Mouse (Mus musculus): Measurements from ENCODE around the gene Msi2. TPM values are rescaled to one million over a fixed set of nuclear protein-coding genes. Genes with fewer than 3 reads are reported as not detected.

Msi2 gene
- polyA plus RNA-seq, 1 experiment = 78.5 TPM

- H3K4me3 ChIP-seq (ENCODE audit: insufficient read depth, low read depth, low read length) = no peak overlapping the region
- peaks cover 33% of the 10 kb centered on the region for H3K4me1 ChIP-seq (ENCODE audit: control insufficient read depth, insufficient read depth, low read length)
- 40% methylated on average over 7 of the region's 7 CpGs for WGBS
- TF ChIP-seq CTCF (IDR thresholded peaks at IDR 0.05; ENCODE audit: insufficient read depth, low read depth, low read length) (no peak), POLR2A (IDR thresholded peaks at IDR 0.05; ENCODE audit: insufficient read depth, low read depth, low read length) (no peak)
- H3K27ac ChIP-seq (ENCODE audit: insufficient read depth, low read depth, low read length) = peak overlapping the region; percentile 39
Measured at GRCm38 (mm10) chr11:88582781-88583180, 135.5 kb downstream of the Msi2 start.

- H3K4me1 ChIP-seq (ENCODE audit: control insufficient read depth, insufficient read depth, low read length) = peaks cover 34% of the 10 kb centered on the region
- no peak for TF ChIP-seq CTCF (IDR thresholded peaks at IDR 0.05; ENCODE audit: insufficient read depth, low read depth, low read length)
- no peak for TF ChIP-seq POLR2A (IDR thresholded peaks at IDR 0.05; ENCODE audit: insufficient read depth, low read depth, low read length)
- H3K4me3 ChIP-seq (ENCODE audit: insufficient read depth, low read depth, low read length) = no peak overlapping the region
- WGBS = 37% methylated on average over 13 of the region's 13 CpGs
- peak overlapping the region; percentile 39 for H3K27ac ChIP-seq (ENCODE audit: insufficient read depth, low read depth, low read length)
Measured at GRCm38 (mm10) chr11:88582021-88582707, 136.1 kb downstream of the Msi2 start.

- Histone ChIP-seq H3K4me3 (ENCODE audit: insufficient read depth, low read depth, low read length) (no peak overlapping the region), H3K4me1 (ENCODE audit: control insufficient read depth, insufficient read depth, low read length) (peaks cover 41% of the 10 kb centered on the region), H3K27ac (ENCODE audit: insufficient read depth, low read depth, low read length) (no peak overlapping the region)
- TF ChIP-seq CTCF (IDR thresholded peaks at IDR 0.05; ENCODE audit: insufficient read depth, low read depth, low read length) (no peak), POLR2A (IDR thresholded peaks at IDR 0.05; ENCODE audit: insufficient read depth, low read depth, low read length) (no peak)
- 80% methylated on average over 7 of the region's 7 CpGs for WGBS
Measured at GRCm38 (mm10) chr11:88581375-88581774, 136.9 kb downstream of the Msi2 start.

- Histone ChIP-seq H3K4me3 (ENCODE audit: insufficient read depth, low read depth, low read length) (no peak overlapping the region), H3K4me1 (ENCODE audit: control insufficient read depth, insufficient read depth, low read length) (peaks cover 36% of the 10 kb centered on the region), H3K27ac (ENCODE audit: insufficient read depth, low read depth, low read length) (no peak overlapping the region)
- WGBS = 88% methylated on average over 2 of the region's 2 CpGs
- TF ChIP-seq CTCF (IDR thresholded peaks at IDR 0.05; ENCODE audit: insufficient read depth, low read depth, low read length) = no peak
- TF ChIP-seq POLR2A (IDR thresholded peaks at IDR 0.05; ENCODE audit: insufficient read depth, low read depth, low read length) = no peak
Measured at GRCm38 (mm10) chr11:88578700-88579099, 139.6 kb downstream of the Msi2 start.

GRCm38 (mm10) chr11:88577076-88577475 is 141.2 kb downstream of the Msi2 start:
- WGBS = 49% methylated on average over 7 of the region's 7 CpGs
- no peak overlapping the region for H3K4me3 ChIP-seq (ENCODE audit: insufficient read depth, low read depth, low read length)
- peaks cover 34% of the 10 kb centered on the region for H3K4me1 ChIP-seq (ENCODE audit: control insufficient read depth, insufficient read depth, low read length)
- TF ChIP-seq CTCF (IDR thresholded peaks at IDR 0.05; ENCODE audit: insufficient read depth, low read depth, low read length) = no peak
- no peak for TF ChIP-seq POLR2A (IDR thresholded peaks at IDR 0.05; ENCODE audit: insufficient read depth, low read depth, low read length)
- peak overlapping the region; percentile 24; the same call in 1 of the 2 replicates for H3K27ac ChIP-seq (ENCODE audit: insufficient read depth, low read depth, low read length)

GRCm38 (mm10) chr11:88576233-88576998 is 141.9 kb downstream of the Msi2 start:
- TF ChIP-seq POLR2A (IDR thresholded peaks at IDR 0.05; ENCODE audit: insufficient read depth, low read depth, low read length) (no peak), CTCF (IDR thresholded peaks at IDR 0.05; ENCODE audit: insufficient read depth, low read depth, low read length) (no peak)
- 58% methylated on average over 7 of the region's 7 CpGs for WGBS
- H3K4me3 ChIP-seq (ENCODE audit: insufficient read depth, low read depth, low read length) = no peak overlapping the region
- H3K27ac ChIP-seq (ENCODE audit: insufficient read depth, low read depth, low read length) = peak overlapping the region; percentile 16; the same call in 1 of the 2 replicates
- H3K4me1 ChIP-seq (ENCODE audit: control insufficient read depth, insufficient read depth, low read length) = peaks cover 33% of the 10 kb centered on the region

GRCm38 (mm10) chr11:88574575-88575360 is 143.5 kb downstream of the Msi2 start:
- H3K4me3 ChIP-seq (ENCODE audit: insufficient read depth, low read depth, low read length) = no peak overlapping the region
- TF ChIP-seq POLR2A (IDR thresholded peaks at IDR 0.05; ENCODE audit: insufficient read depth, low read depth, low read length) = no peak
- TF ChIP-seq CTCF (IDR thresholded peaks at IDR 0.05; ENCODE audit: insufficient read depth, low read depth, low read length) = no peak
- no peak overlapping the region for H3K27ac ChIP-seq (ENCODE audit: insufficient read depth, low read depth, low read length)
- peaks cover 33% of the 10 kb centered on the region for H3K4me1 ChIP-seq (ENCODE audit: control insufficient read depth, insufficient read depth, low read length)
- 68% methylated on average over 4 of the region's 4 CpGs for WGBS

- TF ChIP-seq CTCF (IDR thresholded peaks at IDR 0.05; ENCODE audit: insufficient read depth, low read depth, low read length) (no peak), POLR2A (IDR thresholded peaks at IDR 0.05; ENCODE audit: insufficient read depth, low read depth, low read length) (no peak)
- H3K27ac ChIP-seq (ENCODE audit: insufficient read depth, low read depth, low read length) = no peak overlapping the region
- H3K4me3 ChIP-seq (ENCODE audit: insufficient read depth, low read depth, low read length) = no peak overlapping the region
- WGBS = 73% methylated on average over 5 of the region's 5 CpGs
- peaks cover 31% of the 10 kb centered on the region for H3K4me1 ChIP-seq (ENCODE audit: control insufficient read depth, insufficient read depth, low read length)
Measured at GRCm38 (mm10) chr11:88573013-88573412, 145.3 kb downstream of the Msi2 start.

Data from olfactory bulb, adult 2 months (tissue).